Mouse (Mus musculus) stomach, embryonic 16.5 days (tissue): ENCODE data around the gene Synpo2l. TPM values are rescaled to one million over a fixed set of nuclear protein-coding genes. Genes with fewer than 3 reads are reported as not detected.

ENCODE experiments used
- ATAC-seq: fragments of 200-750 bp; cut with Nextera tagmentation; 2 replicates; pipeline ENCODE4 v1.8.0; 2017; ENCODE audit warnings: moderate number of reproducible peaks, moderate TSS enrichment; ENCODE audit not compliant: insufficient read depth, low FRiP score
- H3K27ac ChIP-seq: fragments of 300-500 bp; sonication (generic); 2 replicates; pipeline ENCODE4 v1.5.1; 2014; ENCODE audit warnings: low read length
- H3K27me3 ChIP-seq: fragments of 300-500 bp; sonication (generic); 2 replicates; pipeline ENCODE4 v1.6.1; 2014; ENCODE audit warnings: low read length, control low read depth, mixed read lengths; ENCODE audit not compliant: control insufficient read depth, insufficient read depth
- H3K36me3 ChIP-seq: fragments of 300-500 bp; sonication (generic); 2 replicates; pipeline ENCODE4 v1.6.1; 2014; ENCODE audit warnings: low read length; ENCODE audit not compliant: control insufficient read depth, insufficient read depth
- H3K4me1 ChIP-seq: fragments of 300-500 bp; sonication (generic); 2 replicates; pipeline ENCODE4 v1.6.1; 2014; ENCODE audit warnings: low read length, control low read depth, mixed read lengths; ENCODE audit not compliant: control insufficient read depth, insufficient read depth
- H3K4me2 ChIP-seq: fragments of 300-500 bp; sonication (generic); 2 replicates; pipeline ENCODE4 v1.6.1; 2014; ENCODE audit warnings: low read depth, low read length, mixed read lengths
- H3K4me3 ChIP-seq: fragments of 300-500 bp; sonication (generic); replicated peaks from 2 replicates; pipeline ENCODE4 v1.5.1; 2014; ENCODE audit warnings: mild to moderate bottlenecking, low read length
- H3K9ac ChIP-seq: fragments of 300-500 bp; sonication (generic); 2 replicates; pipeline ENCODE4 v1.6.1; 2014; ENCODE audit warnings: low read length
- H3K9me3 ChIP-seq: fragments of 300-500 bp; sonication (generic); replicated peaks from 2 replicates; pipeline ENCODE4 v1.6.1; 2016; ENCODE audit warnings: low read length, control low read depth; ENCODE audit not compliant: control insufficient read depth
- WGBS: fragments of 180-500 bp; shearing (Covaris S2); extraction: QIAGEN DNeasy Blood & Tissue Kit; methylation state at CpG from one replicate; pipeline ENCODE4 v1.1.7; 2014; 5-methylcytosine and 5-hydroxymethylcytosine counted together
- polyA plus RNA-seq: library from polyadenylated mRNA; unstranded; fragments of >200 nt; fragmentation: Nextera tagmentation; extraction: Ambion mirVana; gene quantifications from 2 replicates; pipeline ENCODE4 v1.2.1, GENCODE M21; 2015

Gene Synpo2l
- polyA plus RNA-seq, 1 experiment from 2014 or later: 5.1 TPM

GRCm38 (mm10) chr14:20622412-20622811 is 45.7 kb downstream of the Synpo2l start:
- 76% methylated on average over 2 of the region's 2 CpGs for WGBS
- H3K9ac ChIP-seq: no peak overlapping the region
- H3K36me3 ChIP-seq: no peaks in the 10 kb centered on the region
- no peak overlapping the region for H3K4me3 ChIP-seq
- no peaks in the 10 kb centered on the region for H3K27me3 ChIP-seq
- H3K27ac ChIP-seq: no peak overlapping the region
- H3K4me1 ChIP-seq: no peaks in the 10 kb centered on the region
- H3K4me2 ChIP-seq: no peak overlapping the region
- ATAC-seq: no peak
- no peaks in the 10 kb centered on the region for H3K9me3 ChIP-seq

GRCm38 (mm10) chr14:20621903-20622302 is 46.3 kb downstream of the Synpo2l start:
- H3K9me3 ChIP-seq: no peaks in the 10 kb centered on the region
- H3K4me2 ChIP-seq: no peak overlapping the region
- H3K27ac ChIP-seq: no peak overlapping the region
- H3K4me1 ChIP-seq: no peaks in the 10 kb centered on the region
- no peaks in the 10 kb centered on the region for H3K36me3 ChIP-seq
- H3K4me3 ChIP-seq: no peak overlapping the region
- WGBS: 84% methylated on average over 2 of the region's 2 CpGs
- ATAC-seq: no peak
- H3K9ac ChIP-seq: no peak overlapping the region
- no peaks in the 10 kb centered on the region for H3K27me3 ChIP-seq

- Histone ChIP-seq H3K9me3 (no peaks in the 10 kb centered on the region), H3K4me1 (peaks cover 4% of the 10 kb centered on the region; the same call in 1 of the 2 replicates), H3K27ac (no peak overlapping the region), H3K4me2 (no peak overlapping the region), H3K4me3 (no peak overlapping the region), H3K27me3 (no peaks in the 10 kb centered on the region), H3K9ac (no peak overlapping the region), H3K36me3 (no peaks in the 10 kb centered on the region)
- no peak for ATAC-seq
Measured at GRCm38 (mm10) chr14:20619131-20619530, 49.0 kb downstream of the Synpo2l start.

- Histone ChIP-seq H3K4me3 (no peak overlapping the region), H3K9me3 (no peaks in the 10 kb centered on the region), H3K9ac (no peak overlapping the region), H3K36me3 (no peaks in the 10 kb centered on the region), H3K27me3 (no peaks in the 10 kb centered on the region), H3K4me2 (no peak overlapping the region), H3K4me1 (peaks cover 4% of the 10 kb centered on the region; the same call in 1 of the 2 replicates), H3K27ac (no peak overlapping the region)
- 69% methylated on average over 5 of the region's 5 CpGs for WGBS
- no peak for ATAC-seq
Measured at GRCm38 (mm10) chr14:20618211-20618610, 49.9 kb downstream of the Synpo2l start.

- ATAC-seq: no peak; the same call in 1 of the 2 replicates
- H3K27ac ChIP-seq: no peak overlapping the region
- H3K9ac ChIP-seq: no peak overlapping the region
- peaks cover 4% of the 10 kb centered on the region; the same call in 1 of the 2 replicates for H3K4me1 ChIP-seq
- H3K9me3 ChIP-seq: no peaks in the 10 kb centered on the region
- no peaks in the 10 kb centered on the region for H3K36me3 ChIP-seq
- H3K4me2 ChIP-seq: no peak overlapping the region
- no peaks in the 10 kb centered on the region for H3K27me3 ChIP-seq
- WGBS: 26% methylated on average over 2 of the region's 2 CpGs
- H3K4me3 ChIP-seq: no peak overlapping the region
Measured at GRCm38 (mm10) chr14:20616421-20616820, 51.7 kb downstream of the Synpo2l start.

GRCm38 (mm10) chr14:20615075-20615474 is 53.1 kb downstream of the Synpo2l start:
- peaks cover 4% of the 10 kb centered on the region; the same call in 1 of the 2 replicates for H3K4me1 ChIP-seq
- ATAC-seq: no peak
- H3K4me2 ChIP-seq: no peak overlapping the region
- no peak overlapping the region for H3K4me3 ChIP-seq
- H3K27ac ChIP-seq: no peak overlapping the region
- H3K9ac ChIP-seq: no peak overlapping the region
- H3K27me3 ChIP-seq: no peaks in the 10 kb centered on the region
- no peaks in the 10 kb centered on the region for H3K9me3 ChIP-seq
- WGBS: 97% methylated on average over 2 of the region's 2 CpGs
- H3K36me3 ChIP-seq: no peaks in the 10 kb centered on the region

- Histone ChIP-seq H3K4me2 (no peak overlapping the region), H3K36me3 (no peaks in the 10 kb centered on the region), H3K4me3 (no peak overlapping the region), H3K9me3 (no peaks in the 10 kb centered on the region), H3K27me3 (no peaks in the 10 kb centered on the region), H3K4me1 (peaks cover 6% of the 10 kb centered on the region; the same call in 1 of the 2 replicates), H3K27ac (no peak overlapping the region), H3K9ac (no peak overlapping the region)
- 90% methylated on average over 1 of the region's 1 CpGs for WGBS
- no peak for ATAC-seq
Measured at GRCm38 (mm10) chr14:20612820-20613219, 55.3 kb downstream of the Synpo2l start.

GRCm38 (mm10) chr14:20610146-20610545 is 58.0 kb downstream of the Synpo2l start:
- H3K27me3 ChIP-seq: no peaks in the 10 kb centered on the region
- ATAC-seq: 0 out of 2 replicates have a peak, but pooled peaks have one; percentile 37
- no peak overlapping the region for H3K9ac ChIP-seq
- H3K9me3 ChIP-seq: no peaks in the 10 kb centered on the region
- peak overlapping the region; percentile 1; the same call in 1 of the 2 replicates for H3K27ac ChIP-seq
- no peak overlapping the region for H3K4me3 ChIP-seq
- 69% methylated on average over 4 of the region's 4 CpGs for WGBS
- 0 out of 2 replicates have a peak, but pooled peaks cover 3% of the 10 kb centered on the region for H3K4me1 ChIP-seq
- H3K4me2 ChIP-seq: no peak overlapping the region
- no peaks in the 10 kb centered on the region for H3K36me3 ChIP-seq

GRCm38 (mm10) chr14:20609519-20609918 is 58.6 kb downstream of the Synpo2l start:
- Histone ChIP-seq H3K9me3 (no peaks in the 10 kb centered on the region), H3K36me3 (no peaks in the 10 kb centered on the region), H3K4me2 (no peak overlapping the region), H3K4me3 (no peak overlapping the region), H3K4me1 (0 out of 2 replicates have a peak, but pooled peaks cover 3% of the 10 kb centered on the region), H3K9ac (no peak overlapping the region), H3K27ac (peak overlapping the region; percentile 58; the same call in 1 of the 2 replicates), H3K27me3 (no peaks in the 10 kb centered on the region)
- WGBS: 68% methylated on average over 3 of the region's 3 CpGs
- ATAC-seq: no peak
